Comparison of ENCODE assay signal across 8 mouse cellular contexts in genomic region chr5:120587616-120587926, GRCm38 (mm10). TPM values are rescaled to one million over a fixed set of nuclear protein-coding genes. Genes with fewer than 3 reads are reported as not detected.
DNase-seq lines count a peak whose midpoint lies in the region; ATAC-seq and TF ChIP-seq lines count a peak whose summit lies in the region.

No protein-coding gene starts in this region.

- H3K36me3 ChIP-seq in kidney, adult 2 months (ENCODE audit: control insufficient read depth, insufficient read depth, low read length) = peaks cover 5% of the 10 kb centered on the region
- H3K36me3 ChIP-seq in forebrain, postnatal 0 days (ENCODE audit: insufficient read depth) = peaks cover 12% of the 10 kb centered on the region; the same call in 1 of the 2 replicates
- H3K36me3 ChIP-seq in kidney, embryonic 16.5 days (ENCODE audit: insufficient read depth, low read length) = peaks cover 14% of the 10 kb centered on the region; the same call in 1 of the 2 replicates
- H3K36me3 ChIP-seq in stomach, embryonic 15.5 days = peaks cover 15% of the 10 kb centered on the region; the same call in 1 of the 2 replicates

- peak overlapping the region; percentile 87 for H3K27ac ChIP-seq in kidney, adult 2 months (ENCODE audit: insufficient read depth, low read depth, low read length)
- H3K27ac ChIP-seq in forebrain, postnatal 0 days (ENCODE audit: low read depth, low read length) = no peak overlapping the region
- H3K27ac ChIP-seq in kidney, embryonic 16.5 days (ENCODE audit: low read length) = peak overlapping the region; percentile 31
- H3K27ac ChIP-seq in stomach, embryonic 15.5 days = peak overlapping the region; percentile 75

- H3K9ac ChIP-seq in forebrain, postnatal 0 days = peak overlapping the region; percentile 67; the same call in 1 of the 2 replicates
- H3K9ac ChIP-seq in kidney, embryonic 16.5 days (replicated peaks; ENCODE audit: low read length) = peak overlapping the region; percentile 86
- H3K9ac ChIP-seq in stomach, embryonic 15.5 days = 0 out of 2 replicates have a peak overlapping the region, but pooled peaks have one; percentile 72

- peak overlapping the region; percentile 67 for H3K4me3 ChIP-seq in kidney, adult 2 months (ENCODE audit: insufficient read depth, low read depth, low read length)
- peak overlapping the region; percentile 71 for H3K4me3 ChIP-seq in forebrain, postnatal 0 days (ENCODE audit: low read depth, low read length)
- H3K4me3 ChIP-seq in kidney, embryonic 16.5 days (ENCODE audit: low read length) = peak overlapping the region; percentile 82
- H3K4me3 ChIP-seq in stomach, embryonic 15.5 days (replicated peaks) = peak overlapping the region; percentile 82

- DNase-seq in kidney, adult 2 months = peak; percentile 78
- no peak for DNase-seq in kidney, adult 8-10 months
- DNase-seq in forebrain, postnatal 0 days = no peak
- peak; percentile 65 for DNase-seq in lung, postnatal 25 days (ENCODE audit: low spot score)
- DNase-seq in left cerebral cortex, adult 8-10 months (ENCODE audit: low spot score in 2 of 2) = no peak
- DNase-seq in frontal cortex, postnatal 25 days (ENCODE audit: low spot score in 2 of 2) = no peak

- peaks cover 23% of the 10 kb centered on the region for H3K4me1 ChIP-seq in kidney, adult 2 months (ENCODE audit: control insufficient read depth, insufficient read depth, low read length)
- H3K4me1 ChIP-seq in forebrain, postnatal 0 days (ENCODE audit: insufficient read depth) = peaks cover 15% of the 10 kb centered on the region
- H3K4me1 ChIP-seq in kidney, embryonic 16.5 days (ENCODE audit: insufficient read depth, low read length) = peaks cover 25% of the 10 kb centered on the region
- peaks cover 26% of the 10 kb centered on the region for H3K4me1 ChIP-seq in stomach, embryonic 15.5 days

- H3K9me3 ChIP-seq in forebrain, postnatal 0 days (ENCODE audit: low read length) = no peaks in the 10 kb centered on the region
- H3K9me3 ChIP-seq in kidney, embryonic 16.5 days (ENCODE audit: low read length) = no peaks in the 10 kb centered on the region
- H3K9me3 ChIP-seq in stomach, embryonic 15.5 days = no peaks in the 10 kb centered on the region

- 7% methylated on average over 9 of the region's 9 CpGs for WGBS in kidney, adult 2 months
- WGBS in forebrain, postnatal 0 days = 25% methylated on average over 9 of the region's 9 CpGs
- WGBS in kidney, embryonic 16.5 days = 18% methylated on average over 9 of the region's 9 CpGs
- WGBS in stomach, embryonic 15.5 days = 20% methylated on average over 9 of the region's 9 CpGs

- H3K4me2 ChIP-seq in forebrain, postnatal 0 days (ENCODE audit: low read depth) = peak overlapping the region; percentile 93
- H3K4me2 ChIP-seq in kidney, embryonic 16.5 days (replicated peaks; ENCODE audit: low read depth, low read length) = peak overlapping the region; percentile 93
- H3K4me2 ChIP-seq in stomach, embryonic 15.5 days = peak overlapping the region; percentile 82

- TF ChIP-seq CTCF in kidney, adult 2 months (conservative IDR thresholded peaks at IDR 0.05; ENCODE audit: insufficient read depth, insufficient read length, low read depth, low read length) = no peak
- no peak for TF ChIP-seq CTCF in forebrain, postnatal 0 days (IDR thresholded peaks at IDR 0.05; ENCODE audit: low read depth)

- no peak for TF ChIP-seq POLR2A in kidney, adult 2 months (IDR thresholded peaks at IDR 0.05; ENCODE audit: low read depth, low read length)

- H3K27me3 ChIP-seq in kidney, adult 2 months (replicated peaks; ENCODE audit: control insufficient read depth, insufficient read depth, low read length) = no peaks in the 10 kb centered on the region
- no peaks in the 10 kb centered on the region for H3K27me3 ChIP-seq in forebrain, postnatal 0 days (ENCODE audit: insufficient read depth, low read length)
- no peaks in the 10 kb centered on the region for H3K27me3 ChIP-seq in kidney, embryonic 16.5 days (ENCODE audit: insufficient read depth, low read length)
- H3K27me3 ChIP-seq in stomach, embryonic 15.5 days (replicated peaks) = no peaks in the 10 kb centered on the region

- ATAC-seq in forebrain, postnatal 0 days = no peak
- ATAC-seq in kidney, embryonic 16.5 days (ENCODE audit: low FRiP score, low TSS enrichment) = no peak
- no peak for ATAC-seq in stomach, embryonic 15.5 days (ENCODE audit: insufficient read depth, low FRiP score, low read depth)

RNA-seq across cellular contexts. Expression of gene Tpcn1, which starts 0.9 kb away (rescaled TPM):
- polyA plus RNA-seq in kidney, adult 2 months (2012; rRNA removed) = 200 and 216 TPM in 2 replicates
- 10.0 and 14.3 TPM in 2 replicates for total RNA-seq in forebrain, postnatal 0 days (2014; rRNA removed)
- polyA plus RNA-seq in forebrain, postnatal 0 days (2015; fragmentation: Nextera tagmentation; extraction: Ambion mirVana) = 7.9 and 11.1 TPM in 2 replicates
- 30.6 and 34.1 TPM in 2 replicates for polyA plus RNA-seq in kidney, embryonic 16.5 days (2015; fragmentation: Nextera tagmentation; extraction: Ambion mirVana)
- 25.5 and 25.7 TPM in 2 replicates for polyA plus RNA-seq in stomach, embryonic 15.5 days (2015; fragmentation: Nextera tagmentation; extraction: Ambion mirVana)
- total RNA-seq in left cerebral cortex, adult 8-10 months (2022) = 10 to 100 TPM; 32.5 to 41.9 (median 34.2) TPM

RNA-seq across cellular contexts. Expression of gene Iqcd, which starts 1.2 kb away (rescaled TPM):
- 2.1 and 2.5 TPM in 2 replicates for polyA plus RNA-seq in kidney, adult 2 months (2012; rRNA removed)
- total RNA-seq in forebrain, postnatal 0 days (2014; rRNA removed) = 1.4 and 2.0 TPM in 2 replicates
- polyA plus RNA-seq in forebrain, postnatal 0 days (2015; fragmentation: Nextera tagmentation; extraction: Ambion mirVana) = 1.4 and 1.8 TPM in 2 replicates
- 1.5 TPM in 2 replicates for polyA plus RNA-seq in kidney, embryonic 16.5 days (2015; fragmentation: Nextera tagmentation; extraction: Ambion mirVana)
- polyA plus RNA-seq in stomach, embryonic 15.5 days (2015; fragmentation: Nextera tagmentation; extraction: Ambion mirVana) = 0.40 and 0.69 TPM in 2 replicates
- total RNA-seq in left cerebral cortex, adult 8-10 months (2022) = 1 to 10 TPM in 3 of 4 experiments, under 1 TPM in 1; 0.78 to 1.3 (median 1.3) TPM

RNA-seq across cellular contexts. Expression of gene Rita1, which starts 24.8 kb away (rescaled TPM):
- polyA plus RNA-seq in kidney, adult 2 months (2012; rRNA removed) = 25.2 and 32.1 TPM in 2 replicates
- 24.1 and 36.5 TPM in 2 replicates for total RNA-seq in forebrain, postnatal 0 days (2014; rRNA removed)
- 28.6 and 31.8 TPM in 2 replicates for polyA plus RNA-seq in forebrain, postnatal 0 days (2015; fragmentation: Nextera tagmentation; extraction: Ambion mirVana)
- 18.0 and 18.4 TPM in 2 replicates for polyA plus RNA-seq in kidney, embryonic 16.5 days (2015; fragmentation: Nextera tagmentation; extraction: Ambion mirVana)
- polyA plus RNA-seq in stomach, embryonic 15.5 days (2015; fragmentation: Nextera tagmentation; extraction: Ambion mirVana) = 10.4 and 11.4 TPM in 2 replicates
- total RNA-seq in left cerebral cortex, adult 8-10 months (2022) = 10 to 100 TPM; 25.1 to 30.2 (median 28.8) TPM

RNA-seq across cellular contexts. Expression of gene Ddx54, which starts 25.0 kb away (rescaled TPM):
- 29.3 and 31.6 TPM in 2 replicates for polyA plus RNA-seq in kidney, adult 2 months (2012; rRNA removed)
- 43.9 and 46.0 TPM in 2 replicates for total RNA-seq in forebrain, postnatal 0 days (2014; rRNA removed)
- polyA plus RNA-seq in forebrain, postnatal 0 days (2015; fragmentation: Nextera tagmentation; extraction: Ambion mirVana) = 35.5 and 40.0 TPM in 2 replicates
- 53.7 and 54.8 TPM in 2 replicates for polyA plus RNA-seq in kidney, embryonic 16.5 days (2015; fragmentation: Nextera tagmentation; extraction: Ambion mirVana)
- polyA plus RNA-seq in stomach, embryonic 15.5 days (2015; fragmentation: Nextera tagmentation; extraction: Ambion mirVana) = 41.8 and 44.9 TPM in 2 replicates
- total RNA-seq in left cerebral cortex, adult 8-10 months (2022) = 10 to 100 TPM; 32.4 to 36.9 (median 35.7) TPM

RNA-seq across cellular contexts. Expression of gene Cfap73, which starts 46.5 kb away (rescaled TPM):
- polyA plus RNA-seq in kidney, adult 2 months (2012; rRNA removed) = not detected in 2 replicates
- 1.9 and 2.1 TPM in 2 replicates for total RNA-seq in forebrain, postnatal 0 days (2014; rRNA removed)
- polyA plus RNA-seq in forebrain, postnatal 0 days (2015; fragmentation: Nextera tagmentation; extraction: Ambion mirVana) = 0.68 and 1.2 TPM in 2 replicates
- not detected in 2 replicates for polyA plus RNA-seq in kidney, embryonic 16.5 days (2015; fragmentation: Nextera tagmentation; extraction: Ambion mirVana)
- not detected in 2 replicates for polyA plus RNA-seq in stomach, embryonic 15.5 days (2015; fragmentation: Nextera tagmentation; extraction: Ambion mirVana)
- total RNA-seq in left cerebral cortex, adult 8-10 months (2022) = under 1 TPM in 2 of 4 experiments, not detected in 2; 0.55 to 0.58 TPM

Comparison
In these comparisons a context has a peak if more than half of its experiments do, and no peak if none do; other contexts are left out.
1. DNase-seq: peak in kidney, adult 2 months (single experiment) and lung, postnatal 25 days (single experiment); none in kidney, adult 8-10 months (0 of 2), forebrain, postnatal 0 days (single experiment), left cerebral cortex, adult 8-10 months (0 of 2) and frontal cortex, postnatal 25 days (0 of 2).
2. Peak in every context shown above with its lines, with median percentiles within 50 percentile points of each other: H3K4me3 ChIP-seq, H3K4me2 ChIP-seq and H3K9ac ChIP-seq.